8 mouse cellular contexts compared by ENCODE assay signal in the genomic region with DNA sequence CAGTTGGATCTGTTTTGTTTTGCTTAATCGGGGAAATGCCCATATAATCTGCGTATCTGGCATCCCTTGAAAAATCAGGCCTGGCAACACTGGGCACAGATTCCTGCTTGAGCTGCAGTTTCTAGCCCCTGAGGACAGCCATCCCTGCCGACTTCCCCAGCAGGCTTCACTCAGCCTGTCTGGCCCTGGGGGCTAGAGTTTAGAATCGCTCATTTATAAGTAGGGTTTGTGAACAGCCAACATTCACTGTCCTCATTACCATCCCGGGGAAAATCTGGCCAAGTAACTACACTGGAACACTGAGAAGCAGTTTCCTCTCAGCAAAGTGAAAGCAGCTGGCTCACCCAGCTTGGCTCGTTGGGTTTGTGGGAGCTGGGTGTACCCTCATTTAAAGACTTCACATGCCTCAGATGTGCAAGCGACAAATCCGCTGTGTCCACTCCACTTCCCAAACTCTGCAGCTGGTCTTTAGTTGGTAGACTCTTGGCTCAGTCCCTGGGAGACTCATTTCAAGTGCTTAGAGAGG. TPM values are rescaled to one million over a fixed set of nuclear protein-coding genes. Genes with fewer than 3 reads are reported as not detected.
A peak's percentile ranks its signal among the peaks of the same experiment; 100 is the strongest.
DNase-seq lines count a peak whose midpoint lies in the region; ATAC-seq lines count a peak whose summit lies in the region.

No protein-coding gene starts in this region.

- no peak overlapping the region for H3K4me3 ChIP-seq in hindbrain, embryonic 12.5 days
- no peak overlapping the region for H3K4me3 ChIP-seq in stomach, embryonic 16.5 days (replicated peaks; ENCODE audit: low read length)

- H3K4me2 ChIP-seq in hindbrain, embryonic 12.5 days (replicated peaks) = no peak overlapping the region
- 0 out of 2 replicates have a peak overlapping the region, but pooled peaks have one; percentile 9 for H3K4me2 ChIP-seq in stomach, embryonic 16.5 days (ENCODE audit: low read depth, low read length)

- H3K27me3 ChIP-seq in hindbrain, embryonic 12.5 days = no peaks in the 10 kb centered on the region
- no peaks in the 10 kb centered on the region for H3K27me3 ChIP-seq in stomach, embryonic 16.5 days (ENCODE audit: control insufficient read depth, insufficient read depth, low read length)

- DNase-seq in urinary bladder, postnatal 25 days (ENCODE audit: low spot score) = peak; percentile 11
- no peak for DNase-seq in urinary bladder, postnatal 10 days (ENCODE audit: low spot score)
- peak; percentile 64 to 91 for DNase-seq in layer of hippocampus, postnatal 14 days (ENCODE audit: low spot score in 2 of 2)
- peak; percentile 13 to 36 for DNase-seq in lung, postnatal 4 days

- peak overlapping the region; percentile 52; the same call in 1 of the 2 replicates for H3K27ac ChIP-seq in hindbrain, embryonic 12.5 days
- peak overlapping the region; percentile 68 for H3K27ac ChIP-seq in stomach, embryonic 16.5 days (ENCODE audit: low read length)

- peak; percentile 96 for ATAC-seq in frontal cortex, adult (ENCODE audit: low TSS enrichment)
- peak; percentile 65 for ATAC-seq in hindbrain, embryonic 12.5 days (ENCODE audit: low FRiP score)
- peak; percentile 73; the same call in 1 of the 2 replicates for ATAC-seq in stomach, embryonic 16.5 days (ENCODE audit: insufficient read depth, low FRiP score)
- no peak for ATAC-seq in megakaryocyte-erythroid progenitor cell, adult 5-6 weeks (replicated peaks; ENCODE audit: low FRiP score, low TSS enrichment, poor library complexity, severe bottlenecking)

- no peaks in the 10 kb centered on the region for H3K9me3 ChIP-seq in hindbrain, embryonic 12.5 days (replicated peaks)
- H3K9me3 ChIP-seq in stomach, embryonic 16.5 days (replicated peaks; ENCODE audit: control insufficient read depth, low read length) = no peaks in the 10 kb centered on the region

- 43% methylated on average over 8 of the region's 8 CpGs for WGBS in hindbrain, embryonic 12.5 days
- 48% methylated on average over 8 of the region's 8 CpGs for WGBS in stomach, embryonic 16.5 days

- H3K9ac ChIP-seq in hindbrain, embryonic 12.5 days = no peak overlapping the region
- no peak overlapping the region for H3K9ac ChIP-seq in stomach, embryonic 16.5 days (ENCODE audit: low read length)

- no peaks in the 10 kb centered on the region for H3K36me3 ChIP-seq in hindbrain, embryonic 12.5 days
- no peaks in the 10 kb centered on the region for H3K36me3 ChIP-seq in stomach, embryonic 16.5 days (ENCODE audit: control insufficient read depth, insufficient read depth, low read length)

- H3K4me1 ChIP-seq in hindbrain, embryonic 12.5 days = peaks cover 12% of the 10 kb centered on the region
- H3K4me1 ChIP-seq in stomach, embryonic 16.5 days (ENCODE audit: control insufficient read depth, insufficient read depth, low read length) = peaks cover 3% of the 10 kb centered on the region; the same call in 1 of the 2 replicates

RNA-seq across cellular contexts. Expression of a gene that starts 49.2 kb away (rescaled TPM):
- polyA plus RNA-seq in hindbrain, embryonic 12.5 days (2016; fragmentation: Nextera tagmentation; extraction: Ambion mirVana) = 211 and 222 TPM in 2 replicates
- 100 to 1,000 TPM; 112 to 115 TPM for total RNA-seq in layer of hippocampus, postnatal 14 days (2021)
- polyA plus RNA-seq in stomach, embryonic 16.5 days (2015; fragmentation: Nextera tagmentation; extraction: Ambion mirVana) = 327 and 337 TPM in 2 replicates
- total RNA-seq in megakaryocyte-erythroid progenitor cell, adult 5-6 weeks (2014; fragmentation: Nextera tagmentation) = 119 and 126 TPM in 2 replicates
- 191 and 220 TPM in 2 replicates for total RNA-seq in megakaryocyte-erythroid progenitor cell, adult 5-6 weeks (2017)
